Mouse (Mus musculus): ENCODE results near the gene Grin1. TPM values are rescaled to one million over a fixed set of nuclear protein-coding genes. Genes with fewer than 3 reads are reported as not detected.

The Grin1 gene
- polyA plus RNA-seq, 1 experiment from 2014 or later, result 0.93 TPM

DNA sequence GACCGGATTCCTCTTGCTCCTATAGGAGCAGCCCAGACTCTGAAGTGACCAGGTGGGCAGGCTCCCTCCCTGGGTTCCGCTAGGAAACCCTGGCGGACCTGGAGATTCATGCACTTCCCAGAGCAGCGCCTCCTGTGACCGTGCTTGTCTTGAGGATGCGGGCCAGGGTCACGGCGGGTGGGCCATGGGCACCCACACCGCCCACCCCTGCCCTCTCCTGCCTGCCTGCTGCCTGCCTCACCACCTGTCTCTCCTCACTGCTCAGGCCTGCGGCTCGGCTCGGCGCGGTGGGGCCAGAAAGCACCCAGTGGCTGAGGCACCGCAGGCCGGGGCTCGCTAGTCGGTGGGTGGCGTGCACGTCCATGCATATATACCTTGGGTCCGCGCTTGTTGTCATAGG lies 8.0 kb downstream of the Grin1 start:
- peaks cover 97% of the 10 kb centered on the region for H3K27me3 ChIP-seq
- H3K4me1 ChIP-seq (replicated peaks), result no peaks in the 10 kb centered on the region
- H3K4me2 ChIP-seq, result no peak overlapping the region
- H3K9ac ChIP-seq (replicated peaks), result no peak overlapping the region
- no peaks in the 10 kb centered on the region for H3K36me3 ChIP-seq
- H3K27ac ChIP-seq, result no peak overlapping the region
- WGBS, result 2% methylated on average over 21 of the region's 22 CpGs
- H3K9me3 ChIP-seq, result no peaks in the 10 kb centered on the region
- no peak overlapping the region for H3K4me3 ChIP-seq (replicated peaks)
- no peak for ATAC-seq (ENCODE audit: insufficient number of reproducible peaks, insufficient read depth, low FRiP score, low TSS enrichment, low read depth)

DNA sequence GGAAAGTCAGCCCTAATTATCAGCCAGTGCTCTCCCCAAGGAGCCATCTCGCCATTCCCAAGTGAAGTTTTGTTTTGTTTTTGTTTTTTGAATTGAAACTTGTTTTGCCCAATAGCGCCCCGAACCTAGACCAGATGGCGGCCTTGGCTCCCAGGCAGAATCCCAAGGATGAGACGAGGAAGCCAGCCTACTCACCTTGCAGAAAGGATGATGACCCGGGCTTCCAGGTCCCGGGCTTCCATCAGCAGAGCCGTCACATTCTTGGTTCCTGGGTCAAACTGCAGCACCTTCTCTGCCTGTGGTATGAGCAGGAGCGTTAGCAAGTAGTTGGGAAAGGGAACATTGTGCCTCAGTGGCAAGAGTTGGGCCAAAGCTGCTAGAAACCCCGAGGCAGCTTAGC lies 8.8 kb downstream of the Grin1 start:
- no peaks in the 10 kb centered on the region for H3K9me3 ChIP-seq
- H3K27ac ChIP-seq, result no peak overlapping the region
- no peak overlapping the region for H3K9ac ChIP-seq (replicated peaks)
- no peaks in the 10 kb centered on the region for H3K4me1 ChIP-seq (replicated peaks)
- no peak for ATAC-seq (ENCODE audit: insufficient number of reproducible peaks, insufficient read depth, low FRiP score, low TSS enrichment, low read depth)
- 51% methylated on average over 10 of the region's 10 CpGs for WGBS
- peaks cover 97% of the 10 kb centered on the region for H3K27me3 ChIP-seq
- H3K36me3 ChIP-seq, result no peaks in the 10 kb centered on the region
- no peak overlapping the region for H3K4me2 ChIP-seq
- no peak overlapping the region for H3K4me3 ChIP-seq (replicated peaks)

DNA sequence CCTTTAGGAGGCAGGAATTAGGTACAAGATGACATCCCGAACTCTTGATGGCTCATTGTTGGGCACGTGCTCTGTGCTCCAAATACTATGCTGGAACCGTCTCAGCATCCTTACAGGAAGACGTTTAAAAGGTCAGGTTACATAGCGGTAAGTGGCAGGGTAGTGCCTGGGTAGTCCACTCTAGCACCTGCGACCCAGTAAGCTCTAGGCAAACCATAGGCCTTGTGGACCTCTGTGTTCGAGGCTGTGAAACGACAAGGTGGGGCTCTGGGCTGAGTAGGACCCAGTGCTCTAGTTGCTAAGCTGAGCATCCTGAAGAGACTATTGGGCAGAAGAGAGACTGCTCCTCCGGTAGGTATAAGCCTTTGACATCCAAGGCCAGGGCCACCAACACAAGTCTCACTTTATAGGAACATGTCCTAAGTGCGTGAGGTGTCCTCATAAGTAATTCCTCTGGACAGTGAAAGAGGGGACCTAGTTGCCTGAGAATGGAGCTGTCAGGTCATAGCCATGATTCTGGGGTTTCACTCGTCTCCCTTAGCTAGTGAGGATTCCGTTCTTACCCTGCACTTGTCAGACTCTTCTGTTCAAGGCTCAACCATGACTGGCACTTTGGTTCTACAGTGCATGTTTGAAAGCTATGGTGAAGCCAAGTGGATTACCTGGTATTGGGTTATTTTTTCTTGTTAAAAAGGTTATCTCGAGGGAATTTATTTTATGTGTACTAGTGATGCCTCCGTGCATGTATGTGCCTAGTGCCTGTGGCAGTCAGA lies 13.2 kb downstream of the Grin1 start:
- H3K4me1 ChIP-seq (replicated peaks), result 0 out of 2 replicates have a peak, but pooled peaks cover 6% of the 10 kb centered on the region
- peak overlapping the region; percentile 85 for H3K4me2 ChIP-seq
- 48% methylated on average over 14 of the region's 14 CpGs for WGBS
- H3K9me3 ChIP-seq, result no peaks in the 10 kb centered on the region
- H3K27me3 ChIP-seq, result peaks cover 79% of the 10 kb centered on the region
- H3K9ac ChIP-seq (replicated peaks), result peak overlapping the region; percentile 51; the same call in 1 of the 2 replicates
- no peak overlapping the region for H3K27ac ChIP-seq
- H3K36me3 ChIP-seq, result no peaks in the 10 kb centered on the region
- H3K4me3 ChIP-seq (replicated peaks), result peak overlapping the region; percentile 45
- peak; percentile 32; the same call in 1 of the 2 replicates for ATAC-seq (ENCODE audit: insufficient number of reproducible peaks, insufficient read depth, low FRiP score, low TSS enrichment, low read depth)

DNA sequence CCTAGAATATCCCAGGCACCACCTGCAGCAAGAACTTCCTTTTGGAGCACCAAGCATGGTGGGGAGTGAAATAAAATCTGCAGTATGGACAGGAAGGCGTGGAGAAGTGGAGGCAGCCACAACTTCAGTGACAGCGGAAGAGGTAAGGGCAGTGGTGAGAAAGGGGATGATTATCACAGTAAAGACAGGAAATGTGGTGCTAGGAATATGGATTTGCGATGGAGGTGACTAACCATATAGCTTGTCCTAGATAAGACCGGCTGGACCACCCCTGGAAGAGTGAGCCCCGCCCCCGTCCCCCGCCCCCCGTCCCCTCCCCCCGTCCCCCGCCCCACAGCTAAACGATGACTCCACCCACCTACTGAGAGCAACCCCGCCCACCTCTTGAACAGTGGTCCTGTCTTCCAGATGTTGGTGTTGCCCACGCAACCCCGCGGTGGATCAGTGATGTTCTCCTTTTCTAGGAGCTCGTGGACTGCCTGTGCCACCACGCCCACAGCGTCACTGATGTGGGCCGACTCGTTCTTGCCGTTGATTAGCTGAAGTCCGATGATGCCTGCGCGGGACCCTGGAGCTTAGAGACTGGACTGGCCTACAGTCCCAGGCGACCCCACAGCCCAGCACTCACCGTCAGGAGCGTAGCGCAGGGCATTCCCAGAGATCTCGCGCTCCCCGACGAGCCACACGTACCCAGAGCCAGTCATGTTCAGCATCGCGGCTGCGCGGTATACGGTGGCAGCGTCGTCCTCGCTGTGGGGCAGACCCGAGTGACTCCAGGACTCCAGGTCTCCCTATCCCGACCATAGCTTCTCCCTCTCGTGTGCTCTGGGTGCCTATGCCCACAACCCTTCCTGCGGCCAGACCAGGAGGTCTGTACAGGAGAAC lies 14.1 kb downstream of the Grin1 start:
- Histone ChIP-seq H3K27ac (no peak overlapping the region), H3K4me2 (peak overlapping the region; percentile 85), H3K4me1 (replicated peaks) (0 out of 2 replicates have a peak, but pooled peaks cover 6% of the 10 kb centered on the region), H3K9ac (replicated peaks) (peak overlapping the region; percentile 51), H3K4me3 (replicated peaks) (peak overlapping the region; percentile 45), H3K27me3 (peaks cover 70% of the 10 kb centered on the region), H3K36me3 (no peaks in the 10 kb centered on the region), H3K9me3 (no peaks in the 10 kb centered on the region)
- peak; percentile 58 for ATAC-seq (ENCODE audit: insufficient number of reproducible peaks, insufficient read depth, low FRiP score, low TSS enrichment, low read depth)
- WGBS, result 3% methylated on average over 37 of the region's 45 CpGs

DNA sequence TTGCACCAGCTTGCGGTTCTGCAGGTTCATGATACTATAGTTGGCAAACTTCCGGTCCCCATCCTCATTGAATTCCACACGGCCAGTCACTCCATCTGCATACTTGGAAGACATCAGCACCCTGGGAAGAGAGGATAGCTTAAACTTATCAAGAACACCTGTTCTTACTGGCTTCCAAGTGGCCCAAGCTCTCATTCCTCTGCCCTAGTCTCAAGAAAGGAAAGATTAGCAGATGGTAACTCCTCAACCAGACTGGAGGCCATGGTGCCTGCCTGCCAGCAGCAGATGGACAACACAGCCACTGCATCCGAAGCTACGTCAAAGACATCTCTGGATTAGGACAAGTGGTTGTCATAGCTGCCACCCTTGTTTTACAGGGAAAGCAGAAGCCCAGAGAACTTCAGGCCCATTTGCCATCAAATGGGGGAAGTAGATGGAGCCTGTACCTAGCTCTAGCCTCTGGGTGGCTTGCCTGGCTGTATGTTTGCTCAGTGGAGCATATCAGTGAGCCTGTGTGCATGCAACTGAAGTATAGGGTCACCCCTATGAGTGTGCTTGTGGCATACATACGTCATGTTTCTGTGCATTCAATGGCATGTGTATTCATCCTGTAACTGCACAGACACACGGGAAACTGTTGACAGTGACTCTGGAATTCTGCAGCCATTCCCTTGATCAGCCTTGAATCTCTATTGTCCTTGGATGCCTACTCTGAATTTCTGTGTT lies 14.9 kb downstream of the Grin1 start:
- H3K27me3 ChIP-seq, result peaks cover 63% of the 10 kb centered on the region

DNA sequence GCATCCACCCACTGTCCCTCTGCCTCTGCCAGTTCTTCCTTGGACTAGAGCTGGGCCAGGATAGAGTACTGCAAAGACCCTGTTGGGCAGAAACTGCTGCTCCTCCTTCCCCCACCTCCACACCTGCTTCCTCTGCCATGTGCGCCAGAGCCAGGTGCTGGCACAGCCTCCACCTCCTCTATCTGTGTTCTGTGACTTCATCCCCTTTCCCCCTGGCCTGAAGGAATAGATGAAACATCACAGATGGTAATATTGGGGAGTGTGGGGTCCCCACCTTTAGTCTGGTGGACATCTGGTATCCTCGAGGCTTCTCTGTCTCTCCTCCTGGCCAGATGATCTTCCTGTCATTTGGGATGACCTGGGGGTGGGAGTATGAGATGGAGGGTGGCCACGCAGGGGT lies 15.5 kb downstream of the Grin1 start:
- Histone ChIP-seq H3K9ac (replicated peaks) (no peak overlapping the region), H3K27me3 (peaks cover 59% of the 10 kb centered on the region)

More for the DNA sequence above, 14.9 kb downstream of the Grin1 start:
- Histone ChIP-seq H3K4me1 (replicated peaks) (0 out of 2 replicates have a peak, but pooled peaks cover 6% of the 10 kb centered on the region), H3K9ac (replicated peaks) (no peak overlapping the region), H3K27ac (no peak overlapping the region), H3K4me3 (replicated peaks) (peak overlapping the region; percentile 45), H3K36me3 (no peaks in the 10 kb centered on the region), H3K4me2 (peak overlapping the region; percentile 85), H3K9me3 (no peaks in the 10 kb centered on the region)
- ATAC-seq (ENCODE audit: insufficient number of reproducible peaks, insufficient read depth, low FRiP score, low TSS enrichment, low read depth), result no peak
- WGBS, result 72% methylated on average over 7 of the region's 7 CpGs

DNA sequence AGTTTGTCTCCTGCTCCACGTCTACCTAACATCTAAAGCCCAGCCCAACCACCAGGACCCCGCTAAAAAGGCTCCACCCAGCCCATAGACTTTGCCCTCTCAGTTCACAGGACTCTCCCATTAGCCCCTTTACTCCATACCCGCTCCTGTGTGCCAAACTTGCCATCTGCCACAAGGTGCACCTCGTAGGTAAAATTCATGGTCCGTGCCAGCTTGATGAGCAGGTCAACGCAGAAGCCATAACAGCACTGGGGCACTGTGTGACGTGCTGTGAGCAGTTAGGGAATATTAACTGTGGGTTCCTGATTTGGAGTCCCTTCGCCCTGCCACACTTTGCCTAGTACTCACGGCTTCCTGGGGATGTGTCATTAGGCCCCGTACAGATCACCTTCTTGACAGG lies 20.9 kb downstream of the Grin1 start:
- Histone ChIP-seq H3K4me1 (replicated peaks) (no peaks in the 10 kb centered on the region), H3K4me3 (replicated peaks) (no peak overlapping the region), H3K9me3 (no peaks in the 10 kb centered on the region), H3K4me2 (no peak overlapping the region), H3K9ac (replicated peaks) (no peak overlapping the region), H3K27ac (no peak overlapping the region), H3K27me3 (peaks cover 60% of the 10 kb centered on the region), H3K36me3 (no peaks in the 10 kb centered on the region)
- no peak for ATAC-seq (ENCODE audit: insufficient number of reproducible peaks, insufficient read depth, low FRiP score, low TSS enrichment, low read depth)
- 81% methylated on average over 10 of the region's 10 CpGs for WGBS

More for the DNA sequence above, 15.5 kb downstream of the Grin1 start:
- H3K4me3 ChIP-seq (replicated peaks), result no peak overlapping the region
- H3K27ac ChIP-seq, result no peak overlapping the region
- H3K36me3 ChIP-seq, result no peaks in the 10 kb centered on the region
- 0 out of 2 replicates have a peak, but pooled peaks cover 6% of the 10 kb centered on the region for H3K4me1 ChIP-seq (replicated peaks)
- no peaks in the 10 kb centered on the region for H3K9me3 ChIP-seq
- WGBS, result 61% methylated on average over 3 of the region's 3 CpGs
- ATAC-seq (ENCODE audit: insufficient number of reproducible peaks, insufficient read depth, low FRiP score, low TSS enrichment, low read depth), result no peak
- no peak overlapping the region for H3K4me2 ChIP-seq

DNA sequence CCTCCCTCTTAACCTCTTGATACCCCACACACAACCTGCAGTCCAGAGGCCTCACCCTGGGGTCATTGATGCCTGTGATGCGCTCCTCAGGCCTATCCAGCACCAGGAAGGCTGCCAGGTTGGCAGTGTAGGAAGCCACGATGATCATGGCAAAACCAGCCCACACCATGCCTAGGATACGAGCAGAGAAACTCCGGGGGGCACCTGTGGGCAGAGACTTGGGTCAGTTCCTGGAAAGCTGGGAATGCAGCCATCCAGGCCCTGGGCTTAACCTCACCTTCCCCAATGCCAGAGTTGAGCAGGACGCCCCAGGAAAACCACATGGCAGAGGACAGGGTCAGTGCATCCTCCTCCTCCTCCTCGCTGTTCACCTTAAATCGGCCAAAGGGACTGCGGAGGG lies 21.9 kb downstream of the Grin1 start:
- Histone ChIP-seq H3K4me2 (no peak overlapping the region), H3K4me3 (replicated peaks) (no peak overlapping the region), H3K27me3 (peaks cover 66% of the 10 kb centered on the region), H3K9me3 (no peaks in the 10 kb centered on the region), H3K9ac (replicated peaks) (no peak overlapping the region), H3K4me1 (replicated peaks) (peaks cover 5% of the 10 kb centered on the region; the same call in 1 of the 2 replicates), H3K36me3 (no peaks in the 10 kb centered on the region), H3K27ac (no peak overlapping the region)
- WGBS, result 70% methylated on average over 8 of the region's 8 CpGs
- no peak for ATAC-seq (ENCODE audit: insufficient number of reproducible peaks, insufficient read depth, low FRiP score, low TSS enrichment, low read depth)

DNA sequence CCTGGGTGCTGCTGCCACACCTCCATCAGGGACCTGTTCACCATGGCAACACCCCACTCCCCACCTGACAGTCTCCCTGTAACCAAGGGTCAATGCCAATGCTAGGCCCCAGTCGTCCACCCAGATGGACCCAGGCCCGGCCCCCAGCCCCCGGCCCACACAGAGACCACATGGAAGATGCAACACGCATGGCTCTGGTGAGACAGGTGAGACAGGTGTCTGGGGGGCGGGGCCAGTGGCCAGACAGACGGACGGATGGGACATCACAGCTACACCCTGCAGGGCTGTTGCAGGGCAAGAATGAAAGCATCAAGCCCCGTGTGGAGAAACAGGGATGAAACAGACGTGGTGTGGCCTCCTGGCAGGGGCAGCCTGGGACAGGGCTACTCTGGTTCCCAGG lies 25.3 kb downstream of the Grin1 start:
- no peak overlapping the region for H3K4me2 ChIP-seq
- no peak overlapping the region for H3K4me3 ChIP-seq (replicated peaks)
- no peak overlapping the region for H3K9ac ChIP-seq (replicated peaks)
- peaks cover 17% of the 10 kb centered on the region; the same call in 1 of the 2 replicates for H3K4me1 ChIP-seq (replicated peaks)
- no peaks in the 10 kb centered on the region for H3K9me3 ChIP-seq
- H3K27me3 ChIP-seq, result peaks cover 99% of the 10 kb centered on the region
- no peak overlapping the region for H3K27ac ChIP-seq
- H3K36me3 ChIP-seq, result no peaks in the 10 kb centered on the region
- ATAC-seq (ENCODE audit: insufficient number of reproducible peaks, insufficient read depth, low FRiP score, low TSS enrichment, low read depth), result no peak
- WGBS, result 68% methylated on average over 9 of the region's 9 CpGs

DNA sequence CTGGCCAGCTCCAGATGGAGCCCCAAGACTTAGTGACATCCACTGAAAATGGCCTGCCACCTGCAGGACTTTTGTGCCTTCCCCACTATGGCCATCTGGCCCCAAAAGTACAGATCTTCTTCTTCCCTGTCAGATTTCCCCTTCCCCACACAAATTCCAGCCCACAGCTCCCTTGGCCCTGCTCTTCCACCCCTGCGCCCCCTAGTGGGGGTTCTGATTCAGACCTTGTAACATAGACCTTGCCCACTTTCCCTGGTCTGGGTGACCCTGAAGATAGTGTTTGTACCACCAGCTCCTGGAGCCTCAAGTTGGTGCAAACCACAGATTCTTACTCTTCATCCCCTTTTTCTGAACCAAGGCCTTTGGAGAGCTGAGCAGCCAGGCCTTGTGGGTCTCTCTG lies 26.1 kb downstream of the Grin1 start:
- Histone ChIP-seq H3K4me2 (no peak overlapping the region), H3K4me3 (replicated peaks) (no peak overlapping the region)
- no peak for ATAC-seq (ENCODE audit: insufficient number of reproducible peaks, insufficient read depth, low FRiP score, low TSS enrichment, low read depth)

More for the DNA sequence above, 26.1 kb downstream of the Grin1 start:
- Histone ChIP-seq H3K27me3 (peaks cover 100% of the 10 kb centered on the region), H3K9me3 (no peaks in the 10 kb centered on the region), H3K27ac (no peak overlapping the region), H3K9ac (replicated peaks) (no peak overlapping the region), H3K4me1 (replicated peaks) (peaks cover 17% of the 10 kb centered on the region; the same call in 1 of the 2 replicates), H3K36me3 (no peaks in the 10 kb centered on the region)
- WGBS, result 0% methylated on average over 1 of the region's 1 CpGs

Data from limb, embryonic 12.5 days (tissue).